Mouse (Mus musculus) liver, embryonic 12.5 days (tissue): ENCODE measurements around the gene Arid5b. TPM values are rescaled to one million over a fixed set of nuclear protein-coding genes. Genes with fewer than 3 reads are reported as not detected.

Experiments
- ATAC-seq: fragments of 200-750 bp; cut with Nextera tagmentation; 2 replicates; pipeline ENCODE4 v1.8.0; 2017; ENCODE audit warnings: moderate number of reproducible peaks, mild to moderate bottlenecking, moderate library complexity
- H3K27ac ChIP-seq: fragments of 300-500 bp; sonication (generic); 2 replicates; pipeline ENCODE4 v1.5.1; 2016; ENCODE audit warnings: mild to moderate bottlenecking
- H3K27me3 ChIP-seq: fragments of 300-500 bp; sonication (generic); replicated peaks from 2 replicates; pipeline ENCODE4 v1.6.1; 2016; ENCODE audit warnings: mild to moderate bottlenecking, moderate library complexity
- H3K36me3 ChIP-seq: fragments of 300-500 bp; sonication (generic); 2 replicates; pipeline ENCODE4 v1.6.1; 2016; ENCODE audit warnings: mild to moderate bottlenecking, moderate library complexity
- H3K4me1 ChIP-seq: fragments of 300-500 bp; sonication (generic); 2 replicates; pipeline ENCODE4 v1.6.1; 2016
- H3K4me2 ChIP-seq: fragments of 300-500 bp; sonication (generic); 2 replicates; pipeline ENCODE4 v1.6.1; 2016; ENCODE audit warnings: mild to moderate bottlenecking, moderate library complexity
- H3K4me3 ChIP-seq: fragments of 300-500 bp; sonication (generic); 2 replicates; pipeline ENCODE4 v1.5.1; 2016; ENCODE audit warnings: mild to moderate bottlenecking, moderate library complexity
- H3K9ac ChIP-seq: fragments of 300-500 bp; sonication (generic); 2 replicates; pipeline ENCODE4 v1.6.1; 2016; ENCODE audit warnings: mild to moderate bottlenecking, moderate library complexity
- H3K9me3 ChIP-seq: fragments of 300-500 bp; sonication (generic); replicated peaks from 2 replicates; pipeline ENCODE4 v1.6.1; 2016; ENCODE audit warnings: mild to moderate bottlenecking, moderate library complexity
- WGBS: fragments of 180-500 bp; shearing (Covaris S2); methylation state at CpG from one replicate; pipeline ENCODE4 v1.1.7; 2016; ENCODE audit not compliant: insufficient replicate concordance; 5-methylcytosine and 5-hydroxymethylcytosine counted together
- polyA plus RNA-seq: library from polyadenylated mRNA; unstranded; fragments of >200 nt; fragmentation: Nextera tagmentation; extraction: Ambion mirVana; gene quantifications from 2 replicates; pipeline ENCODE4 v1.2.1, GENCODE M21; 2016

Gene Arid5b
- polyA plus RNA-seq, 1 experiment from 2014 or later = 7.2 TPM

DNA sequence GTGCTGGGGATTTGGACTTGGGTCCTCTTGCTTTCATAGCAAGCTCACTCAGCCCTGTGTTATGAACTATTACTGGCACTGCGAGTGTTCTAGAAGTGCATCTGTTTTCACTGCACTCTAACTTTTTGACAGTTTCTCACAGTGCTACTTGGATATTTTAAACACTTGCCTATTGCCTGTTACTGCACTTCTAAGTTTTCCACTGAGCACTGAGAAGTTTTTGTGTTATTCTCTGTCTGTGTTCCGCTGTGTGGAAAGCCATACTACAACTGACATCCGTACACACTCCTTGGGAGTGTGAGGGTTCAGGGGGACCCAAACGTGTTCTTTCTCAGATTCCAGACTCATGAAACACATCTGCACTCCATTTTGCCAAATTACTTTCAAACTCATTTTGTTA is 191.6 kb downstream of the Arid5b start:
- H3K4me2 ChIP-seq = no peak overlapping the region
- no peaks in the 10 kb centered on the region for H3K36me3 ChIP-seq
- no peak overlapping the region for H3K4me3 ChIP-seq
- no peak for ATAC-seq
- 67% methylated on average over 4 of the region's 4 CpGs for WGBS
- no peaks in the 10 kb centered on the region for H3K4me1 ChIP-seq
- no peak overlapping the region for H3K9ac ChIP-seq
- no peak overlapping the region for H3K27ac ChIP-seq
- no peaks in the 10 kb centered on the region for H3K9me3 ChIP-seq
- no peaks in the 10 kb centered on the region for H3K27me3 ChIP-seq

- Histone ChIP-seq H3K27me3 (no peaks in the 10 kb centered on the region), H3K9me3 (no peaks in the 10 kb centered on the region), H3K36me3 (no peaks in the 10 kb centered on the region), H3K4me1 (no peaks in the 10 kb centered on the region), H3K4me3 (no peak overlapping the region), H3K4me2 (no peak overlapping the region), H3K27ac (no peak overlapping the region), H3K9ac (no peak overlapping the region)
- WGBS = 36% methylated on average over 4 of the region's 4 CpGs
- ATAC-seq = no peak
These were observed 193.0 kb downstream of the Arid5b start for GRCm38 (mm10) chr10:68085574-68085973.

DNA sequence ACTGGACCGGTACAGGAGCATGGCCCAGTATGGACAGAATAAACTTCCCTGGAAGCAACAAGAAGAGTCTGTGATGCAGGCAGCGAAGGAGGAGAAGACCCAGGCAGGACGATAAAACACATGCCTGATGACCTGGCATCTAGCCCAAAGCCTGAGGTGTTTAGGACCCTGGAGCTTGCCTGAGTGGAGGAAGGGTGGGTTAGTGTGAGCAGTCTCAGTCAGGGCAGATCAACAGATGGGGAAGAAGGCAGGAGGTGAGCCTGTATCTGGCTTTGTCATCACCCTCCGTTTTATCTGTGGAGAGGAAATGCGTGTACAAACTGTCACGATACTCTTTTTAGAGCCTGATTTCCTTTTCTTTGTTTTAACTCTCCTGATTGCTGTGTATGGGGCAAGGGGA is 196.8 kb downstream of the Arid5b start:
- Histone ChIP-seq H3K4me1 (no peaks in the 10 kb centered on the region), H3K27ac (no peak overlapping the region), H3K4me3 (no peak overlapping the region), H3K9ac (no peak overlapping the region), H3K36me3 (no peaks in the 10 kb centered on the region), H3K9me3 (no peaks in the 10 kb centered on the region), H3K27me3 (no peaks in the 10 kb centered on the region), H3K4me2 (no peak overlapping the region)
- no peak for ATAC-seq
- 41% methylated on average over 6 of the region's 6 CpGs for WGBS

- H3K4me1 ChIP-seq = no peaks in the 10 kb centered on the region
- no peak overlapping the region for H3K4me3 ChIP-seq
- no peak overlapping the region for H3K4me2 ChIP-seq
- WGBS = 57% methylated on average over 10 of the region's 10 CpGs
- no peaks in the 10 kb centered on the region for H3K9me3 ChIP-seq
- no peaks in the 10 kb centered on the region for H3K27me3 ChIP-seq
- no peak for ATAC-seq
- no peak overlapping the region for H3K27ac ChIP-seq
- no peak overlapping the region for H3K9ac ChIP-seq
- no peaks in the 10 kb centered on the region for H3K36me3 ChIP-seq
These were observed 198.4 kb downstream of the Arid5b start for GRCm38 (mm10) chr10:68079910-68080670.

- no peaks in the 10 kb centered on the region for H3K36me3 ChIP-seq
- no peak overlapping the region for H3K27ac ChIP-seq
- no peak overlapping the region for H3K9ac ChIP-seq
- H3K4me2 ChIP-seq = no peak overlapping the region
- H3K27me3 ChIP-seq = no peaks in the 10 kb centered on the region
- no peaks in the 10 kb centered on the region for H3K4me1 ChIP-seq
- H3K4me3 ChIP-seq = no peak overlapping the region
- no peaks in the 10 kb centered on the region for H3K9me3 ChIP-seq
- WGBS = 88% methylated on average over 3 of the region's 3 CpGs
- ATAC-seq = no peak
These were observed 199.8 kb downstream of the Arid5b start for GRCm38 (mm10) chr10:68078708-68079107.

DNA sequence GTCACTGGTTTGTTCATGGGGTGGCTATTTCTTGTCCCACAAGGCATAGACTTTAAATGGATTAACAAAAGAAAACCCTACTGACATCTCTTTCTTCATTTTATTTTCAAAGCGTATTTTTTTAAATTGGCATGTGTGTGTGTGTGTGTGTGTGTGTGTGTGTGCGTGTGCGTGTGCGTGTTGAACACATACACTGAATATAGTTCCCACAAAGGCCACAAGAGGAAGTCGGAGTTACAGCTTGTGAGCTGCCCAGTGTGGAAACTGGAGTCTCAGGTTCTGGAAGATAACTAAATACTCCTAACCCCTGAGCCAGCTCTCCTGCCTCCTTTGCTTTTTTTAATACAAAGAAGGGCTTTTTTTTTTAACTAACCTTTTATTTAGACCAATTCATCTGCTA is 203.4 kb downstream of the Arid5b start:
- Histone ChIP-seq H3K4me2 (no peak overlapping the region), H3K9ac (no peak overlapping the region), H3K9me3 (no peaks in the 10 kb centered on the region), H3K27me3 (no peaks in the 10 kb centered on the region), H3K4me1 (no peaks in the 10 kb centered on the region), H3K4me3 (no peak overlapping the region), H3K27ac (no peak overlapping the region), H3K36me3 (no peaks in the 10 kb centered on the region)
- 56% methylated on average over 5 of the region's 5 CpGs for WGBS
- ATAC-seq = no peak

DNA sequence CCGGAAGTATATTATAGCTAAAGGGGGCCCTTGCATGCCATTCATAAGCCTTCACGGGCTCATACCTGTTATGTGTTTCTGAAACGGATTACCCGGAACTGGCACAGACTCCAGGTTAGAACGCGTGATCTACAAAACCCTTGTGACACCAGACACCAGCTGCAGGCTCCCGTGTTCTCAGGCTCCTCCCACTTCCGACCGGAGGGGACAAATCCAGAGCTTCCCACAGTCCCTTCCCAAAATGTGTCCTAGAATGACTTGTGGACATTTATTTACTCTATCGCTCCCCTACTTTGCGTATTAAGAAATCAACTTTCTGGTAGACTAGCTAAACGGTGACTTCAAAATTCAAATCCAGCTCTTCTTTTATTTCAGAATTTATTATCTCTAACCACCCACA is 204.2 kb downstream of the Arid5b start:
- no peak overlapping the region for H3K4me3 ChIP-seq
- H3K9ac ChIP-seq = no peak overlapping the region
- no peak overlapping the region for H3K4me2 ChIP-seq
- WGBS = 79% methylated on average over 12 of the region's 12 CpGs
- no peak for ATAC-seq
- no peaks in the 10 kb centered on the region for H3K9me3 ChIP-seq
- no peaks in the 10 kb centered on the region for H3K27me3 ChIP-seq
- H3K27ac ChIP-seq = no peak overlapping the region
- H3K4me1 ChIP-seq = no peaks in the 10 kb centered on the region
- no peaks in the 10 kb centered on the region for H3K36me3 ChIP-seq

- Histone ChIP-seq H3K27me3 (no peaks in the 10 kb centered on the region), H3K4me2 (no peak overlapping the region), H3K4me1 (no peaks in the 10 kb centered on the region)
These were observed 205.9 kb downstream of the Arid5b start for GRCm38 (mm10) chr10:68072626-68073025.

DNA sequence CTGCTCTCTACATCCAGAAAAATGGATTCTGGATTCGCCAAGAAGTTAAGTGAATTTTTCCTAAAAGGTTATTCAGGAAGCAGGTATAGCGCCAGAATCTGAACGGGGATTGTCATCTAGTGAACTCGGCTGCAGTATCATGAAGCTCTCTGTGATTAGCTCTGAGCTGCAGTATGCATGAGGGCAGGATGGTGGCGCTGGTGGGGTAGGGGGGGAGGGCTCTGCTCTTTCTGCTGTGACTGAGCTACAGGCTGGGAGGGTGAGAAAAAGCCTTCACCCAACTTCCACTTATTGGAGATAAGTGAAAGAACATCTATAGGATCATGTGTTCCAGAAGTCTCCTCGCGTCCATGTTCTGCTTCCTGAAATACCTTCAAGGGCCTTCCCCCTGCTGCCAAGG is 207.5 kb downstream of the Arid5b start:
- Histone ChIP-seq H3K27me3 (no peaks in the 10 kb centered on the region), H3K9me3 (no peaks in the 10 kb centered on the region), H3K4me1 (no peaks in the 10 kb centered on the region), H3K27ac (no peak overlapping the region), H3K9ac (no peak overlapping the region), H3K36me3 (no peaks in the 10 kb centered on the region), H3K4me3 (no peak overlapping the region), H3K4me2 (no peak overlapping the region)
- ATAC-seq = no peak
- WGBS = 68% methylated on average over 7 of the region's 7 CpGs

More at GRCm38 (mm10) chr10:68072626-68073025, 205.9 kb downstream of the Arid5b start:
- H3K9me3 ChIP-seq = no peaks in the 10 kb centered on the region
- no peaks in the 10 kb centered on the region for H3K36me3 ChIP-seq
- no peak overlapping the region for H3K27ac ChIP-seq
- ATAC-seq = no peak
- 74% methylated on average over 4 of the region's 4 CpGs for whole genome bisulfite sequencing
- H3K9ac ChIP-seq = no peak overlapping the region
- H3K4me3 ChIP-seq = no peak overlapping the region

GRCm38 (mm10) chr10:68068426-68068825 is 210.1 kb downstream of the Arid5b start:
- Histone ChIP-seq H3K4me1 (no peaks in the 10 kb centered on the region), H3K9me3 (no peaks in the 10 kb centered on the region), H3K9ac (no peak overlapping the region), H3K27me3 (no peaks in the 10 kb centered on the region), H3K27ac (no peak overlapping the region), H3K36me3 (no peaks in the 10 kb centered on the region), H3K4me2 (no peak overlapping the region), H3K4me3 (no peak overlapping the region)
- no peak for ATAC-seq
- 68% methylated on average over 8 of the region's 8 CpGs for WGBS

DNA sequence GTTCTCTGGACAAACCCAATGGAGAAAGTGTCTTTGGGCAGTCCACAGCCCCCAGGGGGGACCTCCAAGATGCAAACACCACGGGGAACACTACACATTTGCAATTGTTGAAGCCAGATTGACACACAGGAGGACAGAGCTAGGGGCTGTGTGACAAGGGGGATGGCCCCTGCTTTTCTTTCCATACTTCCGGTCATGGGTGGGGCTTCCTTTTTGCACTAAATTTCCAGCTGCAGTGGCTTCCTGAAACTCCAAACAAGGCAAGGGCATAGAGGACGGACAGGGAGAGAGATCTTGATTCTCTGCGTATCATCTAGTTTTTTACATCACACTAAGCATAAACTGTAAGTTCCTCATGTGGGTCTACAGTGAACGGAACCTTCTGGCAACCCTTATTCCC is 210.6 kb downstream of the Arid5b start:
- Histone ChIP-seq H3K4me1 (no peaks in the 10 kb centered on the region), H3K9ac (no peak overlapping the region), H3K4me3 (no peak overlapping the region), H3K27me3 (no peaks in the 10 kb centered on the region), H3K4me2 (no peak overlapping the region), H3K36me3 (no peaks in the 10 kb centered on the region), H3K27ac (no peak overlapping the region), H3K9me3 (no peaks in the 10 kb centered on the region)
- 54% methylated on average over 5 of the region's 5 CpGs for WGBS
- no peak for ATAC-seq

- Histone ChIP-seq H3K27me3 (no peaks in the 10 kb centered on the region), H3K27ac (no peak overlapping the region), H3K9ac (no peak overlapping the region), H3K4me3 (no peak overlapping the region), H3K4me2 (no peak overlapping the region), H3K36me3 (no peaks in the 10 kb centered on the region), H3K9me3 (no peaks in the 10 kb centered on the region), H3K4me1 (no peaks in the 10 kb centered on the region)
- WGBS = 69% methylated on average over 5 of the region's 5 CpGs
- ATAC-seq = no peak
These were observed 212.4 kb downstream of the Arid5b start for GRCm38 (mm10) chr10:68066173-68066572.

DNA sequence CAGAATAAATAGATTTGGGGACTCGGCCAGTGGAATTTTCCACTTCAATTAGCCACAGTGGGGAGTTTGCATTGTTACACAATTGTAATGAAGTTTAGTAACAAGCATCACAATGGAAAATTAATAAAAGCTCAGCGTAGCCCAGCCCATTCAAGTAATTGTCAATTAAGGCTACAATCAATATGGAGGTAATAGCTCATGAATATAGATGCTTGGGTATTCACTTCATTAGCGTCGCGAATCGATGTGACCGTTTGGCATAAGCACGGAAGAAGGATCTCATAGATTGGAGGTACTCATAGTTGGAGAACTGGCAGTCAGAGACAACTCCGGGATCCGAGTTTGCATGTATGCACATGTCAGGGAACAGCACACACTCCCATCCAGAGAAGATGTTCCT is 214.0 kb downstream of the Arid5b start:
- Histone ChIP-seq H3K36me3 (no peaks in the 10 kb centered on the region), H3K4me3 (no peak overlapping the region), H3K27me3 (no peaks in the 10 kb centered on the region), H3K4me1 (no peaks in the 10 kb centered on the region), H3K4me2 (no peak overlapping the region), H3K9me3 (no peaks in the 10 kb centered on the region), H3K9ac (no peak overlapping the region), H3K27ac (no peak overlapping the region)
- 83% methylated on average over 10 of the region's 10 CpGs for WGBS
- no peak for ATAC-seq
